Mouse (Mus musculus): ENCODE measurements around the gene 3830403N18Rik. TPM values are rescaled to one million over a fixed set of nuclear protein-coding genes. Genes with fewer than 3 reads are reported as not detected.
"Not testable (repeated sequence)": the region's sequence is repeated elsewhere in the genome, so short reads cannot be mapped to it uniquely, and the experiment has no call there.

Gene 3830403N18Rik
- total RNA-seq (2014; rRNA removed; ENCODE audit: low replicate concordance): 0.27 TPM in 1 of 2 replicates, not detected in the other
- 5.0 and 5.3 TPM in 2 replicates for polyA plus RNA-seq (2015; fragmentation: Nextera tagmentation; extraction: Ambion mirVana)

GRCm38 (mm10) chrX:56136336-56136909 is at the start of gene 3830403N18Rik:
TSS of gene 3830403N18Rik (plus strand) at chrX:56136572.
- not testable (repeated sequence) for H3K27me3 ChIP-seq (ENCODE audit: control insufficient read depth, insufficient read depth, low read length); H3K4me3 ChIP-seq (ENCODE audit: low read depth, low read length)
- WGBS: 76% methylated on average over 11 of the region's 15 CpGs

GRCm38 (mm10) chrX:56151396-56151795 is 15.0 kb downstream of the 3830403N18Rik start:
- Histone ChIP-seq H3K9ac (replicated peaks; ENCODE audit: low read depth, low read length) (no peak overlapping the region), H3K4me2 (ENCODE audit: low read depth, low read length) (no peak overlapping the region), H3K4me3 (ENCODE audit: low read depth, low read length) (no peak overlapping the region), H3K27me3 (ENCODE audit: control insufficient read depth, insufficient read depth, low read length) (no peaks in the 10 kb centered on the region), H3K27ac (ENCODE audit: low read depth) (no peak overlapping the region), H3K9me3 (replicated peaks; ENCODE audit: control insufficient read depth, low read length) (no peaks in the 10 kb centered on the region), H3K4me1 (ENCODE audit: control insufficient read depth, insufficient read depth) (no peaks in the 10 kb centered on the region), H3K36me3 (replicated peaks; ENCODE audit: control insufficient read depth, insufficient read depth, low read length) (no peaks in the 10 kb centered on the region)
- 74% methylated on average over 2 of the region's 2 CpGs for WGBS
- ATAC-seq (ENCODE audit: insufficient read depth, low read depth): no peak
- TF ChIP-seq EP300 (IDR thresholded peaks at IDR 0.05; ENCODE audit: low read depth) (no peak), CTCF (IDR thresholded peaks at IDR 0.05; ENCODE audit: low read depth) (no peak)
- no peak for DNase-seq (ENCODE audit: low spot score)

More at GRCm38 (mm10) chrX:56136336-56136909, at the start of gene 3830403N18Rik:
- not testable (repeated sequence) for H3K9ac ChIP-seq (replicated peaks; ENCODE audit: low read depth, low read length); DNase-seq (ENCODE audit: low spot score); H3K4me2 ChIP-seq (ENCODE audit: low read depth, low read length); H3K9me3 ChIP-seq (replicated peaks; ENCODE audit: control insufficient read depth, low read length); H3K27ac ChIP-seq (ENCODE audit: low read depth); H3K4me1 ChIP-seq (ENCODE audit: control insufficient read depth, insufficient read depth); ATAC-seq (ENCODE audit: insufficient read depth, low read depth); H3K36me3 ChIP-seq (replicated peaks; ENCODE audit: control insufficient read depth, insufficient read depth, low read length)

- H3K4me2 ChIP-seq (ENCODE audit: low read depth, low read length); H3K27me3 ChIP-seq (ENCODE audit: control insufficient read depth, insufficient read depth, low read length); H3K4me1 ChIP-seq (ENCODE audit: control insufficient read depth, insufficient read depth); ATAC-seq (ENCODE audit: insufficient read depth, low read depth); H3K36me3 ChIP-seq (replicated peaks; ENCODE audit: control insufficient read depth, insufficient read depth, low read length); H3K4me3 ChIP-seq (ENCODE audit: low read depth, low read length); H3K9me3 ChIP-seq (replicated peaks; ENCODE audit: control insufficient read depth, low read length); H3K27ac ChIP-seq (ENCODE audit: low read depth); DNase-seq (ENCODE audit: low spot score); H3K9ac ChIP-seq (replicated peaks; ENCODE audit: low read depth, low read length): not testable (repeated sequence)
- no CpG with 5 or more reads among the region's 1 CpGs for WGBS
These were observed 50.1 kb downstream of the 3830403N18Rik start for GRCm38 (mm10) chrX:56186449-56186848.

Other genes starting within 250 kb of the 3830403N18Rik start
- gene Gm773, start 76.3 kb downstream of the 3830403N18Rik start, total RNA-seq (2014; rRNA removed; ENCODE audit: low replicate concordance): not detected in 2 replicates
- not detected in 2 replicates for gene Gm773, start 76.3 kb downstream of the 3830403N18Rik start, polyA plus RNA-seq (2015; fragmentation: Nextera tagmentation; extraction: Ambion mirVana)
- 2.2 and 10.3 TPM in 2 replicates for gene Zfp449, start 209.8 kb downstream of the 3830403N18Rik start, total RNA-seq (2014; rRNA removed; ENCODE audit: low replicate concordance)
- 3.3 and 3.5 TPM in 2 replicates for gene Zfp449, start 209.8 kb downstream of the 3830403N18Rik start, polyA plus RNA-seq (2015; fragmentation: Nextera tagmentation; extraction: Ambion mirVana)
- gene Smim10l2a, start 238.0 kb downstream of the 3830403N18Rik start, total RNA-seq (2014; rRNA removed; ENCODE audit: low replicate concordance): not detected in 2 replicates
- 0.78 and 1.2 TPM in 2 replicates for gene Smim10l2a, start 238.0 kb downstream of the 3830403N18Rik start, polyA plus RNA-seq (2015; fragmentation: Nextera tagmentation; extraction: Ambion mirVana)

Data from heart, postnatal 0 days (tissue).